Mouse (Mus musculus): ENCODE measurements around the gene H2-Q10. TPM values are rescaled to one million over a fixed set of nuclear protein-coding genes. Genes with fewer than 3 reads are reported as not detected.
"Not testable (repeated sequence)": the region's sequence is repeated elsewhere in the genome, so short reads cannot be mapped to it uniquely, and the experiment has no call there.

The H2-Q10 gene
- polyA plus RNA-seq, 1 experiment from 2014 or later = 1.1 TPM

DNA sequence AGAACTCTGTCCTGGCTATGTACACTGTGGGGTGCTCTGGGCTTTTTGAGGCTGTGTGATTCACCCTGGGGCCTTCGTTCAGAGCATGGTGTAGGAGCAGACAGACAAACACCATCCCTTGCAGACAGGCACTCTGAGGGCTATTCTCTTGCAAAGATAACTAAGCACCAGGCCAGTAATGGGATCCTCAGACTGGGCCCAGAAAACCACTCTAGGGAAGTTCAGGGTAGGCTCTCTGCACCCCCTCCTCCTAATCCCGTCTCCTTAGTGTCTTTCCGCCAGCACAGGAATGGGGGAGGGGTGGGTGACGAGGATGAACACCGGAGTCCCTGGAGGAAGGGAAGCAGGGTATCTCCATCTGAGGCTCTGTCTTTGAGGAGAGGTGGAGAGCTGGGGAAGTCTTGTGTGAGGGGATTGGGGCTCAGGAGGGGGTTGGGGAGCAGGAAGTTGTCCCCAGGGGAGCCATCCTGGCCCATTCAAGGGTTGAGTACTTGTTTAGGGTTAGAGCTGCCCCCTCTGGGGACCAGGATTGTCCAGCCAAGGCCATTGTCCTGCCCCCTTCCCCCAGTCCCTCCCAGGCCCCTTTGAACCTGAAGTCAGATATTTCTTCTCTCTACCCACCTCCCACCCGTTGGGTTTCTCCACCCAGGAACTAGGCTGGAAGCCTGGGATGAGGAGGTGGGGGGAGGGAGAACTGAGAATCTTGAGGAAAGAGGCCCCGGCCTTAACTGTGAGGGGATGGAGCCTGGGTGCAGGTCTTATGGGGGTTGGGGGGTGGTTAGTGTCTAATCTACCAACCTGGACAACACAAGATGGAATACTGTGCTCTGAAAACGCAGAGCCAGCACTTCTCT is 35.0 kb downstream of the H2-Q10 start:
- Histone ChIP-seq H3K9ac (replicated peaks; ENCODE audit: low read depth, low read length) (no peak overlapping the region), H3K27me3 (ENCODE audit: control insufficient read depth, insufficient read depth, low read length) (peaks cover 7% of the 10 kb centered on the region), H3K4me2 (replicated peaks; ENCODE audit: low read depth, low read length) (no peak overlapping the region), H3K4me3 (ENCODE audit: low read depth, low read length) (no peak overlapping the region), H3K9me3 (ENCODE audit: control insufficient read depth, low read depth, low read length) (no peaks in the 10 kb centered on the region), H3K4me1 (ENCODE audit: control insufficient read depth, insufficient read depth, low read length) (no peaks in the 10 kb centered on the region), H3K27ac (ENCODE audit: low read length) (no peak overlapping the region), H3K36me3 (ENCODE audit: control insufficient read depth, insufficient read depth, low read length) (no peaks in the 10 kb centered on the region)
- 33% methylated on average over 8 of the region's 8 CpGs for WGBS
- no peak for ATAC-seq (ENCODE audit: insufficient number of reproducible peaks, insufficient read depth, low FRiP score, low read depth)

DNA sequence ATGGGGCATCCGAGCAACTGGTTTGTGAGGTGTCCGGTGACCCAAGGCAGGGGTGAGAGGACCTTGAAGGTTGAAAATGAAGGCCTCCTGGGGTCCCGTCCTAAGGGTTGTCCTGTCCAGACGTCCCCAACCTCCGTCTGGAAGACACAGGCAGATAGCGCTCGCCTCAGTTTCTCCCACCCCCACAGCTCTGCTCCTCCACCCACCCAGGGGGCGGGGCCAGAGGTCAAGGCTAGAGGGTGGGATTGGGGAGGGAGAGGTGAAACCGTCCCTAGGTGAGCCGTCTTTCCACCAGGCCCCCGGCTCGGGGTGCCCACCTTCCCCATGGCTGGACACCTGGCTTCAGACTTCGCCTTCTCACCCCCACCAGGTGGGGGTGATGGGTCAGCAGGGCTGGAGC is 35.9 kb downstream of the H2-Q10 start, which contains the start of gene Pou5f1:
TSS of gene Pou5f1 (plus strand) at position 243 of the 400 bp plus-strand sequence.
- H3K9me3 ChIP-seq (ENCODE audit: control insufficient read depth, low read depth, low read length) = no peaks in the 10 kb centered on the region
- no peak within 1 kb of the TSS for H3K4me3 ChIP-seq (ENCODE audit: low read depth, low read length)
- no peak within 1 kb of the TSS for H3K27ac ChIP-seq (ENCODE audit: low read length)
- H3K4me2 ChIP-seq (replicated peaks; ENCODE audit: low read depth, low read length) = no peak within 1 kb of the TSS
- H3K9ac ChIP-seq (replicated peaks; ENCODE audit: low read depth, low read length) = no peak within 1 kb of the TSS
- peaks cover 7% of the 10 kb centered on the region for H3K27me3 ChIP-seq (ENCODE audit: control insufficient read depth, insufficient read depth, low read length)
- ATAC-seq (ENCODE audit: insufficient number of reproducible peaks, insufficient read depth, low FRiP score, low read depth) = no peak
- WGBS = 42% methylated on average over 13 of the region's 13 CpGs
- no peaks in the 10 kb centered on the region for H3K4me1 ChIP-seq (ENCODE audit: control insufficient read depth, insufficient read depth, low read length)
- no peaks in the 10 kb centered on the region for H3K36me3 ChIP-seq (ENCODE audit: control insufficient read depth, insufficient read depth, low read length)

DNA sequence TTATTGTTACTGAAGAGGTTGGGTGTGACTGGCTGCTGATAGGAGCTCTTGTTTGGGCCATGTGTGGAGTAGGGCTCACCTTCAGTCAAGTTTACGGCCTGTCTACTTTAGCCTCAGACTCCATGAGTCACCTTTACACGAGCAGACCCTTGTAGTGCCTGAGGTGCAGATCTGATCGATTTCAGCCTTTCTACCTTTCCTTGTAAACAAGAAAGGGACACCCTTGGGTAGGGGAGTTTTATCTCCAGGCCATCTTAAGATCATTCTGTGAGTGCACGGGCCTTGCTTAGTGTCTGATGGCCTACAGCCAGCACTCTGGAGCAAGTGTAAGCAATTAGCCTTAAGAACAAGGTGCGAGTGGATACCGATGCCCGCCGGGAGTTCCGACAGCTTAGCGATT is 37.0 kb downstream of the H2-Q10 start:
- H3K9me3 ChIP-seq (ENCODE audit: control insufficient read depth, low read depth, low read length) = no peaks in the 10 kb centered on the region
- no peak overlapping the region for H3K27ac ChIP-seq (ENCODE audit: low read length)
- H3K4me2 ChIP-seq (replicated peaks; ENCODE audit: low read depth, low read length) = no peak overlapping the region
- H3K27me3 ChIP-seq (ENCODE audit: control insufficient read depth, insufficient read depth, low read length) = peaks cover 7% of the 10 kb centered on the region
- no peak for ATAC-seq (ENCODE audit: insufficient number of reproducible peaks, insufficient read depth, low FRiP score, low read depth)
- no peak overlapping the region for H3K9ac ChIP-seq (replicated peaks; ENCODE audit: low read depth, low read length)
- H3K4me3 ChIP-seq (ENCODE audit: low read depth, low read length) = no peak overlapping the region
- H3K36me3 ChIP-seq (ENCODE audit: control insufficient read depth, insufficient read depth, low read length) = no peaks in the 10 kb centered on the region
- no peaks in the 10 kb centered on the region for H3K4me1 ChIP-seq (ENCODE audit: control insufficient read depth, insufficient read depth, low read length)
- WGBS = 16% methylated on average over 10 of the region's 10 CpGs

DNA sequence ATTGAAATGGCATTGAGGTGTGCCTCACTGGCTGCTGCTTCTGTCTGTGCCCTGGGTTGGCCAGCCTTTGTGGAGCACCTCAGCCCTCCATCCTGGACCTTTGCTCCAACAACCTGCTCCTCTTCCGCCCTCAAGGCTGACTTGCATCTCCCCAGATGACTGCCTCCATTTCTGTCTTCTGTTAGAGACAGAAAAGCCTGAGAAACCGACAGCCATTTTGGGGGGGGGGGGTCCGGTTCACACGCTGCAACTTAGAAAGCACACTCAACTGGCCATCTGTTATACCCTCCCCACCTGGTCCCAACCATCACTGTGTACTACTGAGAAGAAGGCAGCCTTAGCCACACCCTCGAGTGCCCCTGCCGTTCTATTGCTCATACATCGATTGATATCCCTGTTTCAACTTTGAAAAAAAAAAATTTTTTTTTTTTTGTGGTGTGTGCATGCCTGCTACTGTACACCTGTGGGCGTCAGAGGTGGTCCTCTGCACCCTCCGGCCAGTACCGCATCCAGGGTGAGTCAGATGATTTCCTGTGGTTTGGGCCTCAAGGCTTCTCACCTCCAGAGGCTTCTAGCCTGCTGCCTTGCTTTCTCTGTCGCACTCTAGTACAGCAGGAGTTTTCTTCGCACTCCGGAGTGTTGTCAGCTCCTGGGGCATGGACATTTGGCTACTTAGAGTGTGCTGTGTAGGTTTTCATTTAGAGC is 37.8 kb downstream of the H2-Q10 start:
- ATAC-seq (ENCODE audit: insufficient number of reproducible peaks, insufficient read depth, low FRiP score, low read depth) = no peak
- Histone ChIP-seq H3K4me3 (ENCODE audit: low read depth, low read length) (no peak overlapping the region), H3K9me3 (ENCODE audit: control insufficient read depth, low read depth, low read length) (no peaks in the 10 kb centered on the region), H3K4me2 (replicated peaks; ENCODE audit: low read depth, low read length) (no peak overlapping the region), H3K36me3 (ENCODE audit: control insufficient read depth, insufficient read depth, low read length) (no peaks in the 10 kb centered on the region), H3K4me1 (ENCODE audit: control insufficient read depth, insufficient read depth, low read length) (no peaks in the 10 kb centered on the region), H3K27ac (ENCODE audit: low read length) (no peak overlapping the region), H3K27me3 (ENCODE audit: control insufficient read depth, insufficient read depth, low read length) (peaks cover 7% of the 10 kb centered on the region), H3K9ac (replicated peaks; ENCODE audit: low read depth, low read length) (no peak overlapping the region)
- WGBS = 30% methylated on average over 13 of the region's 13 CpGs

DNA sequence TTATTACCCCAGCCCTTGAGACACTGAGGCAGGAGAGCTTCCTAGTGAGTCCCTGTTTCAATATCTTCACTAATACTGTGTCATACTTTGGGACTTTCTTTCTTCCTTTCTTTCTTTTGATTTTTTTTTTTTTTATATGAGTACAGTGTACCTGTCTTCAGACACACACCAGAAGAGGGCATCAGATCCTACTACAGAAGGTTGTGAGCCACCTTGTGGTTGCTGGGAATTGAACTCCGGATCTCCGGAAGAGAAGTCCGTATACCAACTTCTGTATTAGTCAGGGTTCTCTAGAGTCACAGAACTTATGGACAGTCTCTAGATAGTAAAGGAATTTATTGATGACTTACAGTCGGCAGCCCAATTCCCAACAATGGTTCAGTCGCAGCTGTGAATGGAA is 38.4 kb downstream of the H2-Q10 start:
- H3K4me3 ChIP-seq (ENCODE audit: low read depth, low read length); ATAC-seq (ENCODE audit: insufficient number of reproducible peaks, insufficient read depth, low FRiP score, low read depth); H3K4me1 ChIP-seq (ENCODE audit: control insufficient read depth, insufficient read depth, low read length); H3K4me2 ChIP-seq (replicated peaks; ENCODE audit: low read depth, low read length); H3K36me3 ChIP-seq (ENCODE audit: control insufficient read depth, insufficient read depth, low read length); H3K9me3 ChIP-seq (ENCODE audit: control insufficient read depth, low read depth, low read length); H3K27me3 ChIP-seq (ENCODE audit: control insufficient read depth, insufficient read depth, low read length); H3K9ac ChIP-seq (replicated peaks; ENCODE audit: low read depth, low read length); H3K27ac ChIP-seq (ENCODE audit: low read length): not testable (repeated sequence)
- 57% methylated on average over 5 of the region's 5 CpGs for WGBS

DNA sequence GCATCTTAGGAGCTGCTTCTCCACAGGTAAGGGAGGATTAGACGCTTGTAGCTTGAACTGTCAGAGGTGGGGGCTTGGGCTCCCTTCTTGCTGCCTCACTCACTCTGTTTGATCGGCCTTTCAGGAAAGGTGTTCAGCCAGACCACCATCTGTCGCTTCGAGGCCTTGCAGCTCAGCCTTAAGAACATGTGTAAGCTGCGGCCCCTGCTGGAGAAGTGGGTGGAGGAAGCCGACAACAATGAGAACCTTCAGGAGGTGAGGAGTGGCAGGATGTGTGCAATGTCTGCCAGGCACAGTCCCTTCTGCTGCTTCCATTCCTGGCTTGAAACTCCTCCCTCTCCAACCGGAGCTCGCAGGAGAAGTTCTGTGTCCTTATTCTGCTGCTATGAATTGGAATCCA is 39.4 kb downstream of the H2-Q10 start:
- Histone ChIP-seq H3K4me2 (replicated peaks; ENCODE audit: low read depth, low read length) (no peak overlapping the region), H3K27ac (ENCODE audit: low read length) (no peak overlapping the region), H3K9ac (replicated peaks; ENCODE audit: low read depth, low read length) (no peak overlapping the region), H3K4me3 (ENCODE audit: low read depth, low read length) (no peak overlapping the region), H3K9me3 (ENCODE audit: control insufficient read depth, low read depth, low read length) (no peaks in the 10 kb centered on the region), H3K4me1 (ENCODE audit: control insufficient read depth, insufficient read depth, low read length) (peaks cover 1% of the 10 kb centered on the region), H3K36me3 (ENCODE audit: control insufficient read depth, insufficient read depth, low read length) (no peaks in the 10 kb centered on the region), H3K27me3 (ENCODE audit: control insufficient read depth, insufficient read depth, low read length) (peaks cover 7% of the 10 kb centered on the region)
- WGBS = 16% methylated on average over 8 of the region's 8 CpGs
- ATAC-seq (ENCODE audit: insufficient number of reproducible peaks, insufficient read depth, low FRiP score, low read depth) = no peak

DNA sequence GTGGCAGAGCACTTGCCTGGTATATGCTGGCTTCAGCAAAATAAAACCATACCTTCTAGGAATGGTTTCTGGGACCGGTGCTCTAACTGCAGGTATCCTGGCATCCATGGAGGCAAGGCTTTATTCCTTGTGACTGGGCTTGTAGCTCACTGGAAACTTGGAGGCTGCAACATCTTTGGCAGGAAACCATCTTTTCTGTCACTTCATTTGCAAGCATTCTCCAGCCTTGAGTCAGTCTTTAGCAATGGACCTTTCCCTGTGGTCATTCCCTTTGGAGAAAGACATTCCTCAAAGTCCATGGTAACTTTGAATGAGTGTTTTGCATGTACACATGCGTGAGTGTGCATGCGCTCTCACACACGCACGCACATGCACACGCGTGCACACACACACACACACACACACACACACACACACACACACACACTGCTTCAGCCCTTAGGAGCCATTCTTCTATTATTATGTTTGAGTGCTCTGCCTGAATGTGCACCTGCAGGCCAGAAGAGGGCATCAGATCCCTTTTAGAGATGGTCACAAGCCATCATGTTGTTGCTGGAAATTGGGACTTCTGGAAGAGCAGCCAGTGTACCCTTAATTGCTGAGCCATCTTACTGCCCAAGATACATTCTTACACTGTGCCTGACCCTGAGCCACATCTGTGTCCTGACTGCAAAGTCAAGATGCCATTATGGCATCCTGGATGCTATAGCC is 43.2 kb downstream of the H2-Q10 start:
- no peaks in the 10 kb centered on the region for H3K9me3 ChIP-seq (ENCODE audit: control insufficient read depth, low read depth, low read length)
- H3K4me2 ChIP-seq (replicated peaks; ENCODE audit: low read depth, low read length) = no peak overlapping the region
- no peaks in the 10 kb centered on the region for H3K27me3 ChIP-seq (ENCODE audit: control insufficient read depth, insufficient read depth, low read length)
- 94% methylated on average over 7 of the region's 7 CpGs for WGBS
- H3K4me1 ChIP-seq (ENCODE audit: control insufficient read depth, insufficient read depth, low read length) = peaks cover 25% of the 10 kb centered on the region
- ATAC-seq (ENCODE audit: insufficient number of reproducible peaks, insufficient read depth, low FRiP score, low read depth) = no peak
- no peak overlapping the region for H3K27ac ChIP-seq (ENCODE audit: low read length)
- no peak overlapping the region for H3K9ac ChIP-seq (replicated peaks; ENCODE audit: low read depth, low read length)
- H3K36me3 ChIP-seq (ENCODE audit: control insufficient read depth, insufficient read depth, low read length) = no peaks in the 10 kb centered on the region
- no peak overlapping the region for H3K4me3 ChIP-seq (ENCODE audit: low read depth, low read length)

DNA sequence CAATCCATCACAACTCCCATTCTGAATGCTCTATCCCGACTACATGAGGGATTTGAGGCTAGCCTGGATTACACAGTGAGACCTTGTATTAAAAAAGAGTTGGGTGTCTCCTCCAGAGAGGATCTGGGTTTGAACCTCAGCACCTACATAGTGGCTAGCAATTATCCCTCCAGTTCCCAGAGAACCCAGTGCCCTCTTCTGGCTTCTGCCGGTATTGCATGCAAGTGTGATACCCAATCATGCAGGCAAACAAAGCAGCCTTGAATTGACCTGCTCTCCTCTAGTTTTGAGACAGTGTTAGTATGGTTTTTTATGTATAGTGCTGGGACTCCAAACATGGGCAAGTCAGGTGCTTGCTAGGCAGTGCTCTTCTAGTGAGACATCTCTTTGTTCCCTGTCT is 44.0 kb downstream of the H2-Q10 start:
- H3K4me1 ChIP-seq (ENCODE audit: control insufficient read depth, insufficient read depth, low read length) = peaks cover 30% of the 10 kb centered on the region
- 19% methylated on average over 2 of the region's 2 CpGs for WGBS
- H3K4me3 ChIP-seq (ENCODE audit: low read depth, low read length) = 0 out of 2 replicates have a peak overlapping the region, but pooled peaks have one; percentile 45
- H3K4me2 ChIP-seq (replicated peaks; ENCODE audit: low read depth, low read length) = peak overlapping the region; percentile 70
- H3K9me3 ChIP-seq (ENCODE audit: control insufficient read depth, low read depth, low read length) = no peaks in the 10 kb centered on the region
- no peak for ATAC-seq (ENCODE audit: insufficient number of reproducible peaks, insufficient read depth, low FRiP score, low read depth)
- H3K36me3 ChIP-seq (ENCODE audit: control insufficient read depth, insufficient read depth, low read length) = no peaks in the 10 kb centered on the region
- no peak overlapping the region for H3K9ac ChIP-seq (replicated peaks; ENCODE audit: low read depth, low read length)
- H3K27me3 ChIP-seq (ENCODE audit: control insufficient read depth, insufficient read depth, low read length) = no peaks in the 10 kb centered on the region
- H3K27ac ChIP-seq (ENCODE audit: low read length) = no peak overlapping the region
